Mouse (Mus musculus) myocyte (in vitro differentiated cells): ENCODE data around the gene Krt81. TPM values are rescaled to one million over a fixed set of nuclear protein-coding genes. Genes with fewer than 3 reads are reported as not detected.

Experiments
- H3K27me3 ChIP-seq: one replicate; pipeline ENCODE4 v1.6.1; 2011; ENCODE audit not compliant: control insufficient read depth, insufficient read depth, insufficient read length
- H3K36me3 ChIP-seq: one replicate; pipeline ENCODE4 v1.6.1; 2011; ENCODE audit not compliant: control insufficient read depth, insufficient read depth
- H3K4me2 ChIP-seq: one replicate; pipeline ENCODE4 v1.6.1; 2011; ENCODE audit warnings: low read depth, control low read depth
- H3K4me3 ChIP-seq: one replicate; pipeline ENCODE4 v1.5.1; 2011; ENCODE audit warnings: mild to moderate bottlenecking, control low read depth, moderate library complexity
- H3K79me2 ChIP-seq: one replicate; pipeline ENCODE4 v1.6.1; 2011; ENCODE audit not compliant: control insufficient read depth, insufficient read depth
- H3ac ChIP-seq: one replicate; pipeline ENCODE4 v1.6.1; 2011; ENCODE audit not compliant: control insufficient read depth, insufficient read length
- CEBPB ChIP-seq: IDR thresholded peaks from 2 replicates; pipeline ENCODE4 v1.6.1; 2011; ENCODE audit warnings: mild to moderate bottlenecking, moderate library complexity; ENCODE audit not compliant: poor library complexity, insufficient read depth, severe bottlenecking
- E2F4 ChIP-seq: IDR thresholded peaks from one replicate; pipeline ENCODE4 v1.6.1; 2011; ENCODE audit warnings: mild to moderate bottlenecking, control low read depth, moderate library complexity; ENCODE audit not compliant: insufficient read depth
- MAX ChIP-seq: IDR thresholded peaks from one replicate; pipeline ENCODE4 v1.6.1; 2011; ENCODE audit warnings: low read depth, mild to moderate bottlenecking, control low read depth
- MYOD1 ChIP-seq, 3 experiments: IDR thresholded peaks; one replicate each; pipeline ENCODE4 v1.6.1; 2011; ENCODE audit warnings: control low read depth in 2 of 3, low read depth in 2 of 3, mild to moderate bottlenecking in 2 of 3, moderate library complexity in 1 of 3; ENCODE audit not compliant: insufficient read length in 2 of 3, control insufficient read depth in 1 of 3
- MYOG ChIP-seq, 3 experiments: IDR thresholded peaks; one replicate each; pipeline ENCODE4 v1.6.1; 2011; ENCODE audit warnings: control low read depth in 2 of 3, low read depth in 2 of 3, mild to moderate bottlenecking in 2 of 3; ENCODE audit not compliant: insufficient read length in 2 of 3, control insufficient read depth in 1 of 3, insufficient read depth in 1 of 3
- POLR2A ChIP-seq: IDR thresholded peaks from one replicate; pipeline ENCODE4 v1.6.1; 2011; ENCODE audit warnings: low read depth, mild to moderate bottlenecking, control low read depth, moderate library complexity; ENCODE audit not compliant: insufficient read length
- POLR2AphosphoS2 ChIP-seq: IDR thresholded peaks from one replicate; pipeline ENCODE4 v1.6.1; 2011; ENCODE audit warnings: low read depth, control low read depth; ENCODE audit not compliant: insufficient read length
- REST ChIP-seq: IDR thresholded peaks from one replicate; pipeline ENCODE4 v1.6.1; 2011; ENCODE audit warnings: mild to moderate bottlenecking, control low read depth, moderate library complexity; ENCODE audit not compliant: insufficient read depth, insufficient read length
- SRF ChIP-seq: IDR thresholded peaks from one replicate; pipeline ENCODE4 v1.6.1; 2011; ENCODE audit warnings: low read depth; ENCODE audit not compliant: control insufficient read depth, insufficient read length
- TCF12 ChIP-seq: IDR thresholded peaks from one replicate; pipeline ENCODE4 v1.6.1; 2011; ENCODE audit warnings: mild to moderate bottlenecking, control low read depth; ENCODE audit not compliant: poor library complexity, insufficient read depth, severe bottlenecking
- TCF3 ChIP-seq: IDR thresholded peaks from one replicate; pipeline ENCODE4 v1.6.1; 2011; ENCODE audit warnings: low read depth, control low read depth; ENCODE audit not compliant: insufficient read length
- USF1 ChIP-seq: IDR thresholded peaks from one replicate; pipeline ENCODE4 v1.6.1; 2011; ENCODE audit warnings: low read depth, mild to moderate bottlenecking, control low read depth, moderate library complexity
- polyA plus RNA-seq: library from polyadenylated mRNA; unstranded; fragments of >200 nt; fragmentation: generic; extraction: Trizol; gene quantifications from one replicate; pipeline ENCODE4 v1.2.1, GENCODE M21; 2012; ENCODE audit warnings: missing spikeins

Gene Krt81
- not detected for polyA plus RNA-seq

GRCm38 (mm10) chr15:101463651-101464050, at the start of gene Krt81:
TSS of gene Krt81 (minus strand) at chr15:101463751.
- Histone ChIP-seq H3K4me2 (no peak within 1 kb of the TSS), H3ac (no peak within 1 kb of the TSS), H3K4me3 (no peak within 1 kb of the TSS), H3K79me2 (no peaks in the 10 kb centered on the region), H3K27me3 (peaks cover 34% of the 10 kb centered on the region), H3K36me3 (no peaks in the 10 kb centered on the region)
- no peak for TF ChIP-seq MYOD1 (IDR thresholded peaks at IDR 0.05; ENCODE audit: control insufficient read depth in 1 of 3, insufficient read length in 2 of 3, low read depth in 2 of 3)
- no peak for TF ChIP-seq SRF

- TF ChIP-seq TCF3, result no peak
- TF ChIP-seq REST, result no peak
- TF ChIP-seq CEBPB, result no peak
- no peak for TF ChIP-seq POLR2A
- TF ChIP-seq MYOG (IDR thresholded peaks at IDR 0.05; ENCODE audit: control insufficient read depth in 1 of 3, insufficient read depth in 1 of 3, insufficient read length in 2 of 3, low read depth in 2 of 3), result no peak
- TF ChIP-seq POLR2AphosphoS2, result no peak
- no peak for TF ChIP-seq SRF
- no peak for TF ChIP-seq MYOD1 (IDR thresholded peaks at IDR 0.05; ENCODE audit: control insufficient read depth in 1 of 3, insufficient read length in 2 of 3, low read depth in 2 of 3)
- TF ChIP-seq USF1, result no peak
- no peak for TF ChIP-seq TCF12
- TF ChIP-seq E2F4, result no peak
- TF ChIP-seq MAX, result no peak
- Histone ChIP-seq H3K79me2 (no peaks in the 10 kb centered on the region), H3K36me3 (no peaks in the 10 kb centered on the region), H3ac (no peak overlapping the region), H3K4me2 (no peak overlapping the region), H3K27me3 (peaks cover 31% of the 10 kb centered on the region), H3K4me3 (no peak overlapping the region)
These were observed 44.7 kb upstream of the Krt81 start for GRCm38 (mm10) chr15:101508247-101508646.

GRCm38 (mm10) chr15:101506896-101507758, 43.6 kb upstream of the Krt81 start:
- Histone ChIP-seq H3K79me2 (no peaks in the 10 kb centered on the region), H3ac (no peak overlapping the region), H3K4me3 (no peak overlapping the region), H3K27me3 (peaks cover 35% of the 10 kb centered on the region), H3K36me3 (no peaks in the 10 kb centered on the region), H3K4me2 (no peak overlapping the region)
- TF ChIP-seq CEBPB (no peak), POLR2AphosphoS2 (no peak), REST (no peak), TCF3 (no peak), MYOG (IDR thresholded peaks at IDR 0.05; ENCODE audit: control insufficient read depth in 1 of 3, insufficient read depth in 1 of 3, insufficient read length in 2 of 3, low read depth in 2 of 3) (no peak), USF1 (no peak), MAX (no peak), SRF (no peak), MYOD1 (IDR thresholded peaks at IDR 0.05; ENCODE audit: control insufficient read depth in 1 of 3, insufficient read length in 2 of 3, low read depth in 2 of 3) (no peak)

GRCm38 (mm10) chr15:101497181-101497580, 33.6 kb upstream of the Krt81 start:
- H3ac ChIP-seq, result no peak overlapping the region
- no peak overlapping the region for H3K4me2 ChIP-seq
- no peaks in the 10 kb centered on the region for H3K36me3 ChIP-seq
- H3K79me2 ChIP-seq, result no peaks in the 10 kb centered on the region
- no peak overlapping the region for H3K4me3 ChIP-seq
- TF ChIP-seq MAX (no peak), MYOG (IDR thresholded peaks at IDR 0.05; ENCODE audit: control insufficient read depth in 1 of 3, insufficient read depth in 1 of 3, insufficient read length in 2 of 3, low read depth in 2 of 3) (no peak), POLR2A (no peak), CEBPB (no peak), REST (no peak), E2F4 (no peak), SRF (no peak), MYOD1 (IDR thresholded peaks at IDR 0.05; ENCODE audit: control insufficient read depth in 1 of 3, insufficient read length in 2 of 3, low read depth in 2 of 3) (no peak), TCF3 (no peak), USF1 (no peak)
- H3K27me3 ChIP-seq, result peaks cover 36% of the 10 kb centered on the region

- no peak overlapping the region for H3K4me2 ChIP-seq
- no peak overlapping the region for H3ac ChIP-seq
- no peak overlapping the region for H3K4me3 ChIP-seq
- peaks cover 43% of the 10 kb centered on the region for H3K27me3 ChIP-seq
- TF ChIP-seq CEBPB (no peak), MAX (no peak), E2F4 (no peak)
- H3K79me2 ChIP-seq, result no peaks in the 10 kb centered on the region
- H3K36me3 ChIP-seq, result no peaks in the 10 kb centered on the region
These were observed 31.7 kb upstream of the Krt81 start for GRCm38 (mm10) chr15:101495266-101495665.
